Mouse (Mus musculus) forebrain, postnatal 0 days (tissue): Measurements from ENCODE around the gene Esr1. TPM values are rescaled to one million over a fixed set of nuclear protein-coding genes. Genes with fewer than 3 reads are reported as not detected.

ENCODE experiments used
- ATAC-seq: fragments of 200-750 bp; cut with Nextera tagmentation; 2 replicates; pipeline ENCODE4 v1.8.0; 2017; ENCODE audit warnings: mild to moderate bottlenecking, moderate library complexity
- DNase-seq: peaks from one replicate; pipeline ENCODE4 v3.0.0-alpha.2; 2015
- H3K27ac ChIP-seq: fragments of 300-500 bp; sonication (generic); 2 replicates; pipeline ENCODE4 v1.5.1; 2014; ENCODE audit warnings: low read depth, mild to moderate bottlenecking, antibody characterized with exemption, low read length, moderate library complexity, mixed read lengths
- H3K27me3 ChIP-seq: fragments of 300-500 bp; sonication (generic); 2 replicates; pipeline ENCODE4 v1.6.1; 2014; ENCODE audit warnings: mild to moderate bottlenecking, low read length, mixed read lengths; ENCODE audit not compliant: insufficient read depth
- H3K36me3 ChIP-seq: fragments of 300-500 bp; sonication (generic); 2 replicates; pipeline ENCODE4 v1.6.1; 2014; ENCODE audit warnings: mild to moderate bottlenecking, moderate library complexity; ENCODE audit not compliant: insufficient read depth
- H3K4me1 ChIP-seq: fragments of 300-500 bp; sonication (generic); 2 replicates; pipeline ENCODE4 v1.6.1; 2014; ENCODE audit warnings: antibody characterized with exemption; ENCODE audit not compliant: insufficient read depth
- H3K4me2 ChIP-seq: fragments of 300-500 bp; sonication (generic); 2 replicates; pipeline ENCODE4 v1.6.1; 2014; ENCODE audit warnings: low read depth, mild to moderate bottlenecking, moderate library complexity
- H3K4me3 ChIP-seq: fragments of 300-500 bp; sonication (generic); 2 replicates; pipeline ENCODE4 v1.5.1; 2014; ENCODE audit warnings: low read depth, low read length, mixed read lengths
- H3K9ac ChIP-seq: fragments of 300-500 bp; sonication (generic); 2 replicates; pipeline ENCODE4 v1.6.1; 2014; ENCODE audit warnings: mild to moderate bottlenecking
- H3K9me3 ChIP-seq: fragments of 300-500 bp; sonication (generic); 2 replicates; pipeline ENCODE4 v1.6.1; 2016; ENCODE audit warnings: low read length
- CTCF ChIP-seq: sonication (generic); IDR thresholded peaks from 2 replicates; pipeline ENCODE4 v1.5.1; 2016; ENCODE audit warnings: antibody characterized with exemption, control low read depth, low read depth
- WGBS: fragments of 180-500 bp; shearing (Covaris S2); extraction: QIAGEN DNeasy Blood & Tissue Kit; methylation state at CpG from one replicate; pipeline ENCODE4 v1.1.7; 2014; 5-methylcytosine and 5-hydroxymethylcytosine counted together
- polyA plus RNA-seq: library from polyadenylated mRNA; unstranded; fragments of >200 nt; fragmentation: Nextera tagmentation; extraction: Ambion mirVana; gene quantifications from 2 replicates; pipeline ENCODE4 v1.2.1, GENCODE M21; 2015
- total RNA-seq: library from RNA; depleted of rRNA; stranded (reverse); fragments of >200 nt; gene quantifications from 2 replicates; pipeline ENCODE4 v1.2.3, GENCODE M21; 2014

The Esr1 gene
- total and polyA plus RNA-seq, 2 experiments from 2014 or later, result 1.2 to 1.3 TPM

DNA sequence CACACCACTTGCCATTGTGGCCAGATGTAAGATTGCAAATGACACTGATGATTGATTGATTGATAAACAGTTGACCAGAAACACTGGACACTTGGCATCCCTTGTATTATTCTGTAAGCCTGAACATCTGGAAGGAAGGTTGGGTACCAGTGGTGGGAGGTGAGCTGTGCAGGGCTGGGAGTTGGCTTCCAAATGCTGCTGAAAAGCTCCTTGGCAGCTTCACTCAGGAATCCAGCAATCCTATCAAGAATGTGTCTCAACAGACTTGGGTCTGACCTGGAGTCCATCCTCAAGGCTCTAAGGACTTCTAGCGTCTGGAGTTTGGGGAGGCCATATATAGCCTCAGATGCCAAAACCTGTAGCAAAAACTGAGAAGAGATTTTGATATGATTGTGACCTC, 403.6 kb downstream of the Esr1 start:
- Histone ChIP-seq H3K4me2 (no peak overlapping the region), H3K9ac (no peak overlapping the region), H3K27me3 (no peaks in the 10 kb centered on the region), H3K4me3 (no peak overlapping the region), H3K9me3 (no peaks in the 10 kb centered on the region), H3K4me1 (no peaks in the 10 kb centered on the region), H3K27ac (no peak overlapping the region), H3K36me3 (no peaks in the 10 kb centered on the region)
- ATAC-seq, result no peak
- DNase-seq, result no peak
- no peak for TF ChIP-seq CTCF
- 96% methylated on average over 1 of the region's 1 CpGs for WGBS

GRCm38 (mm10) chr10:5017148-5017547, 405.8 kb downstream of the Esr1 start:
- DNase-seq (no peak), ATAC-seq (no peak)
- no peaks in the 10 kb centered on the region for H3K27me3 ChIP-seq
- no peak for TF ChIP-seq CTCF
- H3K9ac ChIP-seq, result no peak overlapping the region
- H3K4me2 ChIP-seq, result no peak overlapping the region
- 81% methylated on average over 1 of the region's 1 CpGs for WGBS
- H3K36me3 ChIP-seq, result 0 out of 2 replicates have a peak, but pooled peaks cover 3% of the 10 kb centered on the region
- H3K27ac ChIP-seq, result no peak overlapping the region
- H3K4me3 ChIP-seq, result no peak overlapping the region
- no peaks in the 10 kb centered on the region for H3K9me3 ChIP-seq
- H3K4me1 ChIP-seq, result no peaks in the 10 kb centered on the region

DNA sequence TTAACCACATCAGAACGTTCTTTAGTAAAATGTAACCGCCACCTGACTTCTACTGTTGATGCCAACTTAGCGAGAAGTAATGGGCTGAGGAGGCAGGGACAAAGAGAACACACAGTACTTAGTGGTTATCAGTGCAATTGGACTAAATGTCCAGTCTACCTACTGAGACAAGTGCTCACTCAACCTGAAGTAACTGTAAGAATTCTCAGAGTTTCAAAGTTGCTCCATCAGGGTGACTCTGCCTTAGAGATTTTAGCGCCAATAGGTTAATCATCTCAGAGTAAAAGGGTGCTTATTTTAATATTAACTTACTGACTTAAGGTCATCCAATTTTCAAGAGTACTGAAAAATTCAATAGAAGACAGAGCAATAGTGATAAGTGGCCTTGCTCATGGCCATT, 414.5 kb downstream of the Esr1 start:
- H3K27ac ChIP-seq, result no peak overlapping the region
- no peak overlapping the region for H3K9ac ChIP-seq
- no peak for TF ChIP-seq CTCF
- H3K36me3 ChIP-seq, result 0 out of 2 replicates have a peak, but pooled peaks cover 3% of the 10 kb centered on the region
- H3K9me3 ChIP-seq, result no peaks in the 10 kb centered on the region
- 90% methylated on average over 4 of the region's 4 CpGs for WGBS
- ATAC-seq, result no peak
- no peak overlapping the region for H3K4me3 ChIP-seq
- DNase-seq, result no peak
- no peak overlapping the region for H3K4me2 ChIP-seq
- H3K4me1 ChIP-seq, result no peaks in the 10 kb centered on the region
- no peaks in the 10 kb centered on the region for H3K27me3 ChIP-seq

- Histone ChIP-seq H3K4me3 (no peak overlapping the region), H3K9ac (no peak overlapping the region), H3K4me2 (no peak overlapping the region), H3K9me3 (no peaks in the 10 kb centered on the region), H3K36me3 (0 out of 2 replicates have a peak, but pooled peaks cover 6% of the 10 kb centered on the region), H3K27me3 (no peaks in the 10 kb centered on the region), H3K4me1 (no peaks in the 10 kb centered on the region), H3K27ac (no peak overlapping the region)
- ATAC-seq (no peak), DNase-seq (no peak)
- 76% methylated on average over 1 of the region's 1 CpGs for WGBS
- TF ChIP-seq CTCF, result no peak
Observed at GRCm38 (mm10) chr10:5027208-5027607, 415.8 kb downstream of the Esr1 start.

- DNase-seq (no peak), ATAC-seq (no peak)
- H3K9me3 ChIP-seq, result no peaks in the 10 kb centered on the region
- H3K27ac ChIP-seq, result no peak overlapping the region
- no peak for TF ChIP-seq CTCF
- no peak overlapping the region for H3K4me2 ChIP-seq
- WGBS, result 79% methylated on average over 9 of the region's 9 CpGs
- H3K4me1 ChIP-seq, result no peaks in the 10 kb centered on the region
- H3K27me3 ChIP-seq, result no peaks in the 10 kb centered on the region
- 0 out of 2 replicates have a peak, but pooled peaks cover 14% of the 10 kb centered on the region for H3K36me3 ChIP-seq
- H3K9ac ChIP-seq, result no peak overlapping the region
- no peak overlapping the region for H3K4me3 ChIP-seq
Observed at GRCm38 (mm10) chr10:5028301-5028700, 416.9 kb downstream of the Esr1 start.

GRCm38 (mm10) chr10:5029161-5029560, 417.8 kb downstream of the Esr1 start:
- no peak for ATAC-seq
- H3K9ac ChIP-seq, result no peak overlapping the region
- 83% methylated on average over 2 of the region's 2 CpGs for WGBS

GRCm38 (mm10) chr10:5029883-5030282, 418.5 kb downstream of the Esr1 start:
- H3K36me3 ChIP-seq, result 0 out of 2 replicates have a peak, but pooled peaks cover 14% of the 10 kb centered on the region
- no peaks in the 10 kb centered on the region for H3K27me3 ChIP-seq
- no peak overlapping the region for H3K4me3 ChIP-seq
- no peaks in the 10 kb centered on the region for H3K9me3 ChIP-seq
- no peak overlapping the region for H3K27ac ChIP-seq
- DNase-seq, result no peak
- no peak overlapping the region for H3K4me2 ChIP-seq
- WGBS, result 89% methylated on average over 1 of the region's 1 CpGs
- no peak overlapping the region for H3K9ac ChIP-seq
- ATAC-seq, result no peak
- no peak for TF ChIP-seq CTCF
- no peaks in the 10 kb centered on the region for H3K4me1 ChIP-seq

More at GRCm38 (mm10) chr10:5029161-5029560, 417.8 kb downstream of the Esr1 start:
- no peak overlapping the region for H3K27ac ChIP-seq
- no peak for TF ChIP-seq CTCF
- H3K4me3 ChIP-seq, result no peak overlapping the region
- H3K9me3 ChIP-seq, result no peaks in the 10 kb centered on the region
- no peak overlapping the region for H3K4me2 ChIP-seq
- DNase-seq, result no peak
- no peaks in the 10 kb centered on the region for H3K4me1 ChIP-seq
- 0 out of 2 replicates have a peak, but pooled peaks cover 14% of the 10 kb centered on the region for H3K36me3 ChIP-seq
- no peaks in the 10 kb centered on the region for H3K27me3 ChIP-seq
